Mouse (Mus musculus) large intestine, adult 2 months (tissue): ENCODE data around the gene Slc7a8. TPM values are rescaled to one million over a fixed set of nuclear protein-coding genes. Genes with fewer than 3 reads are reported as not detected.

Experiments
- DNase-seq: peaks from one replicate; pipeline ENCODE4 v3.0.0-alpha.2; 2012; ENCODE audit warnings: low read depth, low spot score
- WGBS: fragments of 180-500 bp; shearing (Covaris S2); methylation state at CpG from one replicate; pipeline ENCODE4 v1.1.7; 2018; 5-methylcytosine and 5-hydroxymethylcytosine counted together
- polyA plus RNA-seq: library from polyadenylated mRNA; depleted of rRNA; stranded (reverse); fragments of >200 nt; gene quantifications from 2 replicates; pipeline ENCODE4 v1.2.3, GENCODE M21; 2012

Gene Slc7a8
- polyA plus RNA-seq, 1 experiment: 36.1 TPM

DNA sequence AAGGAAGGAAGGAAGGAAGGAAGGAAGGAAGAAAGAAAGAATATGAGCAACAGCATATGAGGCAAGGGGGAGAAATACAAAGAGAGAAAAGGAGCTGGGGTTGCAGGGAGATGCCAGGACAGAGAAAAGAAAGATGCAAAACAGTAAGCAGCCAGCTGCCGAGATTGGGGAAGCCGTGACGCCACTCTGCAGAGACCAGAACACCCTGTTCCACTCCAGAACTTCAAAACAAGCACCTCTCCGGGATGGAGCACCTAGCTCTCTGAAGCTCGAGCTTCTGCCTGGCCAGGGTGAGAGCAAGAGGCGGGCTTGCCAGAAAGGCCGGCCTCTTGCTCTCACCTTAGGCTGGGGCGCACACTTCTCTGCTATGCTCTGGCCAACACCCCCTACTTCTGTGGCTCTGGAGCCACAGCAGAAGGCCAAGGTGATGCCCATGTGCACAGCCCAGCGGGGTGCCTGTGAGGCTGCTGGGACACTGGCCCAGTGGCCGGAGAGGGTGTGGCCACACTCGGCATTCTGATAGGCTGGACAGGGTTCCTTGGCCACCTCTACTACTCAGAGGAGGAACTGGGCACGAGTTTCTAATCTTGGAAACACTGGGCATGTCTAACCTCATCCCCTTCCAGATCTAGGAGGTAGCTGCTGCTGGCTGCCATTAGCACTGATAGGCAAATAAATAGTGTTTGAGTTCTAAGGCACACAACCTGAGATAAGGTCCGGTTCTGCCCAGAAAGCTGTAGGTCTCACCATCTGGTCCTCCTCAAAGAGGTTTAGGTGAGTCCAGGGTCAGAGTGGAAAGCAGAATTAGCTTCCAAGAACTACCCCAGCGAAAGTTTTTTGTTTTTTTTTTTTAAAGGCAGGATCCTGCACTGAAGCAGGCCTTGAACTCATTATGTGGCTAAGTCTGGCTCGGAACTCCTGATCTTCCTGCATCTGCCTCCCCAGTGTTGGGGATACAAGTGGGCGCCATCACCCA, 33.5 kb downstream of the Slc7a8 start:
- no peak for DNase-seq
- 78% methylated on average over 16 of the region's 16 CpGs for WGBS

DNA sequence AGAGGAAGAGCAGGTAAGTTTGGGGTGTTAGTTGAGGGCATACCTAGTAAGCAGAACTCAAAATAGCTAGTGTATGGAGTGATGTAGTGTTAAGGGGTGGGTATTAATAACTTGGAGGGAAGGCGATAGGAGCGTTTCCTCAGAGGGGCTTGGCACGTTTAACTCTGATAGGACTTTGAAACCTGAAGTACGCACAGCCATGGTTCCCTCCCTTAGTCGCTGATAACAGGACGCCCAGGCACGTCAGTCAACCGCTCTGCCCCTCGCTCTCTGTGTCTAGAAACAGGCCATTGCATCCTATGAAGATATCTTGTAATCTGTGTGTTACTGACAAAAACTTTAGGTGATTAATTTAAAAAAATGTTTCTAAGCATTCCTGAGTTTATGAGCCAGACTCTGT, 35.7 kb downstream of the Slc7a8 start:
- WGBS: 80% methylated on average over 9 of the region's 9 CpGs

GRCm38 (mm10) chr14:54744473-54744872, 37.3 kb downstream of the Slc7a8 start:
- DNase-seq: no peak
- WGBS: 25% methylated on average over 8 of the region's 8 CpGs

More for the DNA sequence above, 35.7 kb downstream of the Slc7a8 start:
- DNase-seq: no peak

DNA sequence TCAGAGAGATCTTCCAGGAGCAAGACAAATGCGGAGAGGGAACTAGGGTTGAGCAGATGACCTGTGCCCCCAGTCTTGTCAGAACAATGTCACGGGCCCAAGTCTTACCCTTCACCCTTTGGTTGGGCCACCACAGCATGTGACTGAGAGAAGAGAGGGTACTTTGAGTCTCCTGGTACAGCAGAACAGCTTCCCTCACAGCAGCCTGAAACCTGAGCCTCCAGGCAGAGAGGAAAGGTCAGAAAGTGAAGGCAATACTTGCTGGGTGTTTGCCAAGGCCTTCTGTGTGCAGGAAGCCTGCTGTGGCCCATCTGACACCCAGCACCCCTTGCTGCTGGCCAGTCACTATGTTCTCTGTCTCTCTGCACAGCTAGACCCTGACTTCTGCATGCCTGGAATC, 39.4 kb downstream of the Slc7a8 start:
- no peak for DNase-seq
- 37% methylated on average over 2 of the region's 2 CpGs for WGBS

- no peak for DNase-seq
- 70% methylated on average over 6 of the region's 6 CpGs for WGBS
Observed at GRCm38 (mm10) chr14:54741721-54742120, 40.0 kb downstream of the Slc7a8 start.

DNA sequence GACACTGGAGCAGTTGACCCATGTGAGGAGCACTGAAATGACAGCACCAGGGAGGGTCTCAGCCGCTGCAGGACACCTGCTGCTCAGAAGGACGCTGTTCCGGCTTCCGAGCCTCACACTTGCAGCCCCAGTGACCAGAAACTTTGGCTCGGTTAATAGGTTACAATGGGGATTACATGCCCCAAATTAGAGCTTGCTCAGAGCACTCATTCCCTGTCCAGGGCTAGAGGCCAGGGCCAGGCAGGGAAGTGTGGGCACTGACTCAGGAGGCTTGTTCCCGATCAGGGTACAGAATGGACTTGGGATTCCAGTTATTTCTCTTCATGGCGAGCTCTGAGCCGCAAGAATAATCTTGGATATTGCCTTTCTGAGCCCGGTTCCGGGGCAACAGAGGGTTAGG, 44.1 kb downstream of the Slc7a8 start:
- DNase-seq: no peak

DNA sequence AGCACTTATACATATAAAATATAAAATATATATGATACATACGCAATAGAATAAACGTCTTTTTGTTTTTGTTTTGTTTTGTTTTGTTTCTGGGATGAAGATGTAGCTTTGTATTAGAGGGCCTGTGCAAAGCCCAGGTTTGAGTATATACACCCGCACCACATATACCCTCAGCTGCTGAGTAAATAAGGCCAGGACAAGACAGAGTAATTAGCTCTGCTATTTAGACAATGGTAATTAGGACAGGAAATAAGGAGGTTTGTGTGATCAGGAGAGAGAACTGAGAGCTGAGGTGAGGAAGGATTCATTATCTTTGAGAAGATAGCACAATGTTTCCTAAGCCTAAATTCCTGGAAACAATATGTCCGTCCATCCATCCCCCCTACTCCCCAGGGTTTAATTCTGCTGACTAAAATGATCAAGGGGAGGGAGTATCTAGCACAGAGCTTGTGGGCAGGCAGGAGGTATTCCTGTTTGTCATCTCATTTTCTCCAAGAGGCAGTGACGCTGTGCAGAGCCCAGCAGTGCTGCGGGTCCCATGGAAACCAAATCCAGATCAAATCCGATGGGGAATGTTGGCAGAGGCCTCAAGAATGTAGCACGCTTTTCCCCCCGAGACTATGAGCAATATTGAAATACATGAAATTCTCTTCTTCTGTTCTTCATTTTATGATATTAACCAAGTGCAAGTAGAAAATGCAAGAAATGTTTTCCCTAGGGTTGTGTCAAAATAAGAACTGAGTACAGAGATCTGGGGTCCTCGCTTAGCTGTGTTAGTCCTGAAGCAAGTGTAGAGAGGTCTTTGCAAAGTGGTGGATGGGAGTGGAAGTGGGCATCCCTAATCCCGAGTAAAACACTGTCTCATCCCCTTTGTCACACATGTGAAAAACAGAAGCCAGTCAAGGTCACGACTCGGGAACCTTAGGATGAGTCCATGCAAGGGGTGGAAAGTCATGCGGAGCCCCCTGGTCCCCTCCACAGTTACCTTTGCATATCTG, 44.9 kb downstream of the Slc7a8 start:
- no peak for DNase-seq
- 80% methylated on average over 14 of the region's 14 CpGs for WGBS

More for the DNA sequence above, 44.1 kb downstream of the Slc7a8 start:
- 81% methylated on average over 10 of the region's 10 CpGs for WGBS

GRCm38 (mm10) chr14:54735221-54735620, 46.5 kb downstream of the Slc7a8 start:
- 38% methylated on average over 4 of the region's 4 CpGs for WGBS
- DNase-seq: no peak

GRCm38 (mm10) chr14:54734004-54734403, 47.7 kb downstream of the Slc7a8 start:
- 76% methylated on average over 4 of the region's 4 CpGs for WGBS
- DNase-seq: no peak

DNA sequence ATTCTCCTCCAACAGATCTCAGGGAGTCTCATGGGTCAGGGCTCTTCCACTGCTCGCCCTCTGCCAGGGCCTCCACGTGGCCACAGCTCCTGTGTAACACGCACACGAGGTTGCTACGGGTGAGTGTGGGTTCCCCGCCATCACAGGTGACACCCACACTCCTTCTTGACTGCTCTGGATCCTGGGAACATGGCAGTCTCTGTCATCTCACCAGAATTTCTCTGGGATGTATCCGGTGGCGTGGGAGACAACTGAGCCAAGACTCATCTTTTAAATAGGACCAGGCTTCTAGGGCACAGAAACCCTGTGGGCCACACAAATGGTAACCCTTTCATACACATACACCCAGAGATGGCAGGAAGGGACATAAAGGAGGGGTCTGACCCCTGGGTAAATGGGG, 49.5 kb downstream of the Slc7a8 start:
- DNase-seq: no peak

GRCm38 (mm10) chr14:54730305-54730704, 51.4 kb downstream of the Slc7a8 start:
- 87% methylated on average over 6 of the region's 6 CpGs for WGBS

More for the DNA sequence above, 49.5 kb downstream of the Slc7a8 start:
- WGBS: 93% methylated on average over 8 of the region's 8 CpGs

GRCm38 (mm10) chr14:54728823-54729653, 52.7 kb downstream of the Slc7a8 start:
- WGBS: 92% methylated on average over 13 of the region's 13 CpGs
- no peak for DNase-seq

More at GRCm38 (mm10) chr14:54730305-54730704, 51.4 kb downstream of the Slc7a8 start:
- no peak for DNase-seq

GRCm38 (mm10) chr14:54727565-54727964, 54.2 kb downstream of the Slc7a8 start:
- DNase-seq: no peak
- WGBS: 82% methylated on average over 5 of the region's 5 CpGs

- WGBS: 80% methylated on average over 6 of the region's 6 CpGs
- DNase-seq: no peak
Observed at GRCm38 (mm10) chr14:54724049-54724448, 57.7 kb downstream of the Slc7a8 start.

DNA sequence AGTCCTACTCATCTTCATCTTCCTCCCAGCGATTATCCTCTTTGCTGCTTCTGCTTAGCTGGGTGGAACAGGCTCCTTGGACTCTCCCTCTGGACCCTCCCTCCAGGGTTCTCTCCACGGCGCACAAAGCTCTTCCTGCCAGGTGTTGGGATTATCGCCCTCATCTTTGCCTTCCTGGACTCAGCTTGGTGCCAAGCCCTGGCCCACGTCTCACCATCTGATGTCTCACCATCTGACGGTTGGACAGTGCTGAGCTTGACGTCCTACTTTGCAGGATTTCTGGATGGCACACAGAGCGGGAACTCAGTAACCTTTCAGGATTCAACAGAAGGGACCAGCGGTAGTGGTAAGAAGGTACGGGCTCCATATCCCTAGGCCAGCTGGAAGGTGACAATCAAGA, 60.0 kb downstream of the Slc7a8 start:
- DNase-seq: no peak
- 81% methylated on average over 10 of the region's 10 CpGs for WGBS

DNA sequence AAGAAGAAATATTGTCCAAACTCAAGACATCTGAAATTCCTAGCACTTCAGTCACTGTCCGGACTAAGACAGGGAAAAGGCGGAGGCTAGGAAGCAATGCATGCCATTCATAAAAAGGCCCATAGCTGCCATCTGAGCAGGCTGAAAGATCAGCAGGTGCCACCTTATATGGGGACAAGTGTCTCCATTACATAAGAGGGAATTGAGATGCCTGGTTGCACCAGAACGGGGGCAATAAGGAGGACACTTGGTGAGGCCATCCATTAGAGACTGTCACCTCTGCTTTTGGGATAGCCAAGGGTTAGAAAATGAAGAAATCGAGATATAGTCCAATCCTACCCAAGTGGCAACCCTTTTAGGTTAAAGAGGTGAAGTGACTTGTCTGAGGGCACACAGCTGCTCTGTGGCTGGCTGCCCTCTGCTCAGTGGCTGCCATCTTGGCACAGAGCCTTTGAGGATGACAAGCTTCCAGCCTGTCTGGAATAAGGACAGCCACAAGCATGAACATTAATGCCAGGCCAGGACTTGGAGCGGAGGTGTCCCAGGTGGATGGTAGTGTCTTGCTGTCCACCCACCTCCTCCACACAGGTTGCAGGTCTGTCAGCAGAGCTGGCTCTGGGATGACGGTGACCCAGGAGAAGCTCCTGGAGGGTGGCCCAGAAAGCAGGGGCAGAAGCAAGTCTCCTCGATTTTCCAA, 60.9 kb downstream of the Slc7a8 start:
- WGBS: 88% methylated on average over 7 of the region's 7 CpGs
- DNase-seq: no peak

DNA sequence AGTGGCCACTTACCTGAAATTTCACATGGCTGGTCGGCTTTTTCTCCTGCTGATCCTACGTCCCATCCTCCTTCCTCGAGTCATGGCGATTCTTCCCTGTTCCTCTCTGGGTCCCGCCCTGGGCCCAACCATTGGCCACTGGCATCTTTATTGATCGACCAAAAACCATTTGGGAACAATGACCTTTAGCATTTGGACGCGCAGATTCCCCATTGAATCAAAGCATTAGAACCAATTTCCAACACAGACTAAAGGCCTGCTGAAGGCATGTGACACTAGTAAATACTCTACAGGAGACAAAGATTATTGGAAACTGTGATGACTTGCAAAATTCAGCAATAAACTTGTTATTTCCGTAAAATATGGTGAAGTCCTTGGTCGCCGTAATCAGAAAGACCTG, 61.7 kb downstream of the Slc7a8 start:
- DNase-seq: no peak
- WGBS: 92% methylated on average over 11 of the region's 11 CpGs

GRCm38 (mm10) chr14:54715402-54715801, 66.3 kb downstream of the Slc7a8 start:
- 74% methylated on average over 1 of the region's 1 CpGs for WGBS

More at GRCm38 (mm10) chr14:54715402-54715801, 66.3 kb downstream of the Slc7a8 start:
- DNase-seq: no peak
